Mouse (Mus musculus): ENCODE measurements around the gene Avil.

DNA sequence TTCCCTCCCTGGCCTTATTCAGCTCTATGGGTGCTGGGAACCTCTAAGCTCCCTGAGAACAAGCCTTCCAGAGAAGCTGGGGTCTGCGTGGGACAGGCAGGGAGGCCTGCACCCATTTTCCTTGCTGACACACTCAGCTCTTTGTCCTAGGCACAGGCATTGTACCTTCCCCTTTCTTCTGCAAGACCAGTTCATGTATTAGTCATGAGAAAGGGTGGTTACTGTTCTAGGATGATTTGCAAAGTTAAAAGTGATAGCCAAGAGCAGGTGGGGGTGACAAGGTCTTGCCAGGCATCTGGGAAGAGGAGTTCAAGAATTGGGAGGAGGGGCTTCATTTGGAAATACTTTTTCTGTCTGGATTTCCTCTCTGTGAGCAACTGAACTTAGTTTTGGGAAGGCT lies 1.5 kb downstream of the Avil start:
- TF ChIP-seq CTCF (IDR thresholded peaks at IDR 0.05; ENCODE audit: insufficient read depth, low read length) (no peak), POLR2A (IDR thresholded peaks at IDR 0.05; ENCODE audit: borderline replicate concordance, extremely low read depth, low read depth, low read length) (no peak)
